Mouse (Mus musculus) brain, embryonic 14.5 days (tissue): Measurements from ENCODE around the gene Etfa.

ENCODE experiments used
- CTCF ChIP-seq: fragments of 200-500 bp; IDR thresholded peaks from 2 replicates; pipeline ENCODE4 v1.5.1; 2012; ENCODE audit warnings: inconsistent platforms, mild to moderate bottlenecking, moderate library complexity, borderline replicate concordance; ENCODE audit not compliant: insufficient read depth, insufficient read length; ENCODE audit errors: extremely low read depth
- POLR2A ChIP-seq: fragments of 200-500 bp; IDR thresholded peaks from 2 replicates; pipeline ENCODE4 v1.6.1; 2012; ENCODE audit warnings: mild to moderate bottlenecking, inconsistent platforms, borderline replicate concordance; ENCODE audit not compliant: poor library complexity, insufficient read depth, insufficient read length, severe bottlenecking; ENCODE audit errors: extremely low read depth

- TF ChIP-seq CTCF (no peak), POLR2A (no peak)
These were observed 43.6 kb downstream of the Etfa start for GRCm38 (mm10) chr9:55468397-55468796.
